Mouse (Mus musculus) heart, adult 2 months (tissue): ENCODE measurements around the gene Tssk3. TPM values are rescaled to one million over a fixed set of nuclear protein-coding genes. Genes with fewer than 3 reads are reported as not detected.

Experiments
- DNase-seq, 2 experiments: peaks; one replicate each; pipeline ENCODE4 v3.0.0; 2021
- H3K27ac ChIP-seq: fragments of 200-600 bp; 2 replicates; pipeline ENCODE4 v1.8.1; 2022
- H3K27me3 ChIP-seq: fragments of 200-500 bp; 2 replicates; pipeline ENCODE4 v1.6.1; 2012; ENCODE audit warnings: mild to moderate bottlenecking, low read length, inconsistent platforms, mixed read lengths; ENCODE audit not compliant: control insufficient read depth, insufficient read depth
- H3K36me3 ChIP-seq: fragments of 200-500 bp; 2 replicates; pipeline ENCODE4 v1.6.1; 2012; ENCODE audit warnings: low read length, inconsistent platforms; ENCODE audit not compliant: control insufficient read depth, insufficient read depth
- H3K4me1 ChIP-seq: fragments of 200-500 bp; 2 replicates; pipeline ENCODE4 v1.6.1; 2011; ENCODE audit warnings: low read length; ENCODE audit not compliant: control insufficient read depth, insufficient read depth
- H3K4me3 ChIP-seq: fragments of 200-600 bp; 2 replicates; pipeline ENCODE4 v1.8.1; 2022
- H3K79me2 ChIP-seq: fragments of 200-500 bp; replicated peaks from 2 replicates; pipeline ENCODE4 v1.6.1; 2012; ENCODE audit warnings: mild to moderate bottlenecking, inconsistent platforms, low read length, moderate library complexity, mixed read lengths; ENCODE audit not compliant: control insufficient read depth, insufficient read depth
- H3K9ac ChIP-seq: fragments of 200-500 bp; 2 replicates; pipeline ENCODE4 v1.6.1; 2012; ENCODE audit warnings: low read depth, mild to moderate bottlenecking, control low read depth, inconsistent platforms, low read length, mixed read lengths
- CTCF ChIP-seq: fragments of 200-600 bp; IDR thresholded peaks from 2 replicates; pipeline ENCODE4 v1.8.1; 2022; ENCODE audit warnings: antibody characterized with exemption, mild to moderate bottlenecking, moderate library complexity
- EP300 ChIP-seq: fragments of 200-500 bp; IDR thresholded peaks from 2 replicates; pipeline ENCODE4 v1.6.1; 2011; ENCODE audit warnings: low read depth, low read length, control low read depth; ENCODE audit not compliant: insufficient read depth
- POLR2A ChIP-seq: fragments of 200-500 bp; IDR thresholded peaks from 2 replicates; pipeline ENCODE4 v1.6.1; 2011; ENCODE audit warnings: mild to moderate bottlenecking, low read depth, low read length, control low read depth; ENCODE audit not compliant: insufficient read depth
- WGBS: fragments of 180-500 bp; shearing (Covaris S2); methylation state at CpG from one replicate; pipeline ENCODE4 v1.1.7; 2018; 5-methylcytosine and 5-hydroxymethylcytosine counted together
- intact Hi-C: fragments of 180-260 bp; cut with DNase I; formaldehyde crosslinking; loops from one replicate; pipeline ENCODE4 v1.15.1; 2025
- polyA plus RNA-seq: library from polyadenylated mRNA; depleted of rRNA; stranded (reverse); fragments of >200 nt; gene quantifications from 2 replicates; pipeline ENCODE4 v1.2.3, GENCODE M21; 2012
- total RNA-seq, 2 experiments: library from RNA; stranded (reverse); gene quantifications; 2 replicates each; pipeline ENCODE4 v1.2.3; 2021

Tssk3 gene
- total and polyA plus RNA-seq, 3 experiments: 0.14 TPM; not detected in 2

- no peaks in the 10 kb centered on the region for H3K79me2 ChIP-seq
- no peaks in the 10 kb centered on the region for H3K36me3 ChIP-seq
- H3K4me1 ChIP-seq: peaks cover 3% of the 10 kb centered on the region; the same call in 1 of the 2 replicates
- no peak overlapping the region for H3K4me3 ChIP-seq
- intact Hi-C loops: loop anchor here (5.0 kb wide), 1 partner anchor 324 kb away; no protein-coding TSS in a partner anchor
- H3K9ac ChIP-seq: no peak overlapping the region
- no peak overlapping the region for H3K27ac ChIP-seq
- no peak for DNase-seq
- 38% methylated on average over 5 of the region's 5 CpGs for WGBS
- no peak for TF ChIP-seq CTCF
- TF ChIP-seq POLR2A: no peak
- no peak for TF ChIP-seq EP300
- H3K27me3 ChIP-seq: no peaks in the 10 kb centered on the region
Measured at GRCm38 (mm10) chr4:129456126-129456525, 34.7 kb downstream of the Tssk3 start.

DNA sequence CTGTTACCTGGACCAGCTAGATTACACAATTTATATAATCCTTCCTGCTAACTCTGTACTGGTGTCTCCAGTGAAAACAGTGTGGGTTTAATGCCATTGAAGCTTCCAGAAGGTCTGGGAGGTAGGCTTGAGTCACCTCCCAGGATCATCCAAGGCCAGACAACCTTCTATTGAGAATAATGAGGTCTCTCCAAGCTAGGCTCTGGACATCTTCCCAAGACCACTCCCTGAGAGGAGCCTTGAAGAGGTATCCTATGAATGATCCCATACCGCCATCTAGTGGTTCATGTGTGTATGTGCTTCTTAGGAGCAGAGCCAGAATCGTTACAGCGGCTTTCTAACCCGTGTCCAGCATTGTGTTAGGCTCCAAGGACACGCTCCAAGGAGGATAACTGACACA, 35.6 kb downstream of the Tssk3 start:
- Histone ChIP-seq H3K27me3 (no peaks in the 10 kb centered on the region), H3K9ac (no peak overlapping the region), H3K36me3 (no peaks in the 10 kb centered on the region), H3K79me2 (no peaks in the 10 kb centered on the region), H3K27ac (no peak overlapping the region), H3K4me3 (no peak overlapping the region), H3K4me1 (peaks cover 3% of the 10 kb centered on the region; the same call in 1 of the 2 replicates)
- DNase-seq: peak; percentile 45 to 64
- WGBS: under 1% methylated on average over 5 of the region's 5 CpGs
- TF ChIP-seq POLR2A: no peak
- peak; percentile 88 for TF ChIP-seq EP300
- TF ChIP-seq CTCF: no peak; the same call in 1 of the 2 replicates
- intact Hi-C loops: loop anchor here (1.0 to 5.0 kb wide), 2 partner anchors 105 to 323 kb away; no protein-coding TSS in a partner anchor

DNA sequence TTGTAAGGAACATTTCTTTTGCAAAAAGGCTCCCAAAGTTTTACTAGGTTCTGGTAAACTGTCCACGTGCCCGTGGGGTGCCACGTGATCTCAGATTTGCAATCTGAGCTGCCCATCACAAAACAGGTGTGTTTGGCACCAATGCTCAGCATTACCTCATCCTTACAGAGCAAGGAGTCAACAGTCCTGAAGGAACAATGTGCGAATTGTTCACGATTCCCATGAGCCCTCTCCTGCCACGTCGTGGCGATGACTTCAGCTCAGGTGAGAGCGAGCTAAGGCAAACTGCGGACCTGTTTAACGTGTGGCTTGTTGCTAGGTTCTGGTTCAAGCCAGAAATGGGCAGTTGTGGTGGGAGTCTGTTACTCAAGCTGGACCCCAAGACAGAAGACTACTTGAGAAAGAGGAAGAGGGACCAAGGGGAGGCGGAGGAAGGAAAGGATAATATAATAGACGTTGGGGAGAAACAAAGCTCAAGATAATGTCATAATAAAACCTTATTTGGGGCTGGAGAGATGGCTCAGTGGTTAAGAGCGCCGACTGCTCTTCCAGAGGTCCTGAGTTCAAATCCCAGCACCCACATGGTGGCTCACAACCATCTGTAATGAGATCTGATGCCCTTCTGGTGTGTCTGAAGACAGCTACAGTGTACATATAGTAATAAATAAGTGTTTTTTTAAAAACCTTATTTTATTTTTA, 39.2 kb downstream of the Tssk3 start:
- 75% methylated on average over 15 of the region's 15 CpGs for WGBS
- intact Hi-C loops: loop anchor here (5.0 kb wide), 1 partner anchor 239 kb away; no protein-coding TSS in a partner anchor
- Histone ChIP-seq H3K4me1 (peaks cover 4% of the 10 kb centered on the region), H3K36me3 (no peaks in the 10 kb centered on the region), H3K79me2 (no peaks in the 10 kb centered on the region), H3K4me3 (no peak overlapping the region), H3K27ac (no peak overlapping the region), H3K27me3 (no peaks in the 10 kb centered on the region), H3K9ac (no peak overlapping the region)
- DNase-seq: no peak
- TF ChIP-seq EP300: no peak
- no peak for TF ChIP-seq POLR2A
- no peak for TF ChIP-seq CTCF

GRCm38 (mm10) chr4:129450851-129451250, 40.0 kb downstream of the Tssk3 start:
- H3K79me2 ChIP-seq: no peaks in the 10 kb centered on the region
- no peak overlapping the region for H3K9ac ChIP-seq
- WGBS: 51% methylated on average over 2 of the region's 2 CpGs
- no peak overlapping the region for H3K27ac ChIP-seq
- DNase-seq: no peak
- H3K27me3 ChIP-seq: no peaks in the 10 kb centered on the region
- H3K36me3 ChIP-seq: no peaks in the 10 kb centered on the region
- intact Hi-C loops: loop anchor here (5.0 kb wide), 1 partner anchor 239 kb away; no protein-coding TSS in a partner anchor
- no peak for TF ChIP-seq POLR2A
- peak; percentile 18; the same call in 1 of the 2 replicates for TF ChIP-seq CTCF
- H3K4me1 ChIP-seq: peaks cover 4% of the 10 kb centered on the region
- no peak overlapping the region for H3K4me3 ChIP-seq

- H3K27me3 ChIP-seq: no peaks in the 10 kb centered on the region
- TF ChIP-seq EP300 (no peak), CTCF (no peak), POLR2A (no peak)
- no peak overlapping the region for H3K27ac ChIP-seq
- WGBS: 89% methylated on average over 6 of the region's 6 CpGs
- H3K36me3 ChIP-seq: no peaks in the 10 kb centered on the region
- H3K9ac ChIP-seq: no peak overlapping the region
- intact Hi-C loops: no loop called here
- no peaks in the 10 kb centered on the region for H3K79me2 ChIP-seq
- H3K4me1 ChIP-seq: peaks cover 3% of the 10 kb centered on the region; the same call in 1 of the 2 replicates
- DNase-seq: no peak
- H3K4me3 ChIP-seq: no peak overlapping the region
Measured at GRCm38 (mm10) chr4:129448713-129449112, 42.1 kb downstream of the Tssk3 start.
